Mouse (Mus musculus) urinary bladder, postnatal 14 days (tissue): ENCODE data around the gene Brsk2.
"Not testable (repeated sequence)": the region's sequence is repeated elsewhere in the genome, so short reads cannot be mapped to it uniquely, and the experiment has no call there.

ENCODE experiments used
- DNase-seq: peaks from one replicate; pipeline ENCODE4 v3.0.0; 2021; ENCODE audit warnings: low spot score

Gene Brsk2

DNA sequence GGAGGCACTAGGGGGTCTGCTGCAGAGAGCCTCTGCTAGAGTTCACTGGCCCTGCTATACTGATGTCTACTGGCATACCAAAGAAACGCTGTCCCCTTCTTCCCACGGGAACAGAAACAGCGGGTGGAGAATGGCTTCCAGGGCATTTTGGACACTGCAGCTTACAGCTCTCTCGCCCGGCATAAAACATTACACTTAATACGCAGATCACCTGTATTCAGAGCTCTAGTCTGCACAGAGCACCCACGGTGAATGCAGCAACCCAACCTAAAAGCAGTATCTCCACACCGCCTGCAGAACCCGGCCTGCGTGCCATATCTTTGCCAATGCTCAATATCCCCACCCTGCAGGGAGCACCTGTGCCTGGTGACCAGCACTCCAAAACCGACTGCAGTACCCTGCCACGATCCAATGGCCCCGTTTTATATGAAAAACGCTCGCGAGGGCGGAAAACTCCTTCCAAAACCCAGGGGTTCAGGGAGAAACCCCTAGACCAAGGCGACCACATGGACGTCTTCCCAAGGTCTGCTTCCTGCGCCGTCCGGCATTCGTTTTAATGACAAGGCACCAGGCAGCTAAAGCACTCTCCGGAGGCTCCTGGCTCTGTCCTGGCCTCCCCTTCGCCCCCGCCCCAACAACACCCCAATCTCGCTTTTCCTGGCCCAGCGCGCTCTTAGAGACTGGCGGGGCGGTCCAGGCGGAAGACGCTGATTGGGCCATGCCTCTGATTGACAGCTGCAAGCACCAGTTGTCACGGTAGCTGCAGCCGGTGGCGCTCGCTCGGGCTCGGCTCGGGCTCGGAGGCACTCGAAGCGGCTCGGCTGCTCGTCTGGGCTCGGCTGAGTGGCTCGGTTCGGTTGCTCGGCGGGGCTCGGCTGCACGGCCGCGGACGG lies at the start of gene Brsk2:
Gene Brsk2 (plus strand): TSS at position 846 of the 893 bp plus-strand sequence.
- DNase-seq = peak; percentile 95

DNA sequence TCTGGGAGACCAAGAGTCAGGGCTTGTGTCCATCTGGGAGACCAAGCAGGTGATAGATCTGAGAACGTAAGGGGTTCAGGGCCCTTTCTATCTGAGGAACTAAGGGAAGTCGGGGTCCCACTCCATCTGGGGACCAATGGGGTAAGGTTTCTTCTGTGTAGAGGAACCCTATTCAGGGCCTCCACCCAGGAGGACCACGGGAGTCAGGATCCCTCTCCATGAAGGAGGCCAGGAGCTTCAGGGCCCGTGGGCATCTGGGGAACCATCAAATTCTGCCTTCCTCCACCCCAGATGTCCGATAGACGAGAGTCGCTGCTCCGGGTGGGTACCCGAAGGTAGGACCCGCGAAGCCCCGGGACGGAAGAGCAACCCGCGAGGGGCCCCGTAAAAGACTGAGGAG lies 47.7 kb upstream of the Brsk2 start:
- no peak for DNase-seq

DNA sequence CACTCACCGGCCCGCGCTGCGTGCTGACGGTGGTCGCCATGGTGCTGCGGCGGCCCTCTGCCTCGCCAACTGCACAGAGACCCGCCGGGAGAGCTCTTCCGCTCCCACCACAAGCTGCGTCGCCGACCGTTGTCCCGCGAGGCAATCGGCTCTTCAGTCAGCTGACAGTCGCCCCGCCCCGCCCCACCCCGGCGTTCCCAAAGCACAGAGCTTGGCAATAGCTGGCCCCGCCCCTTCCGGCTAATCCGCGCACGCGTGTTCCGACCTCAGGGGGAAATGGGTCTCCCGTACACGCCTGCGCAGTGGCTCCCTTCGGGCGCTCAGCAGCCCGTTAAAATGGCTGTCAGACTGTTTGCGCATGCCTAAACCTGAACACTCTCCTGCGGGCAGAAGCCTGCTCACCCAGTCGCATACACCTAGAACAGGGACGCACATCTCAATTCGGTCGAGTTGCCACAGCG lies 47.3 kb upstream of the Brsk2 start:
- DNase-seq = peak; percentile 100

DNA sequence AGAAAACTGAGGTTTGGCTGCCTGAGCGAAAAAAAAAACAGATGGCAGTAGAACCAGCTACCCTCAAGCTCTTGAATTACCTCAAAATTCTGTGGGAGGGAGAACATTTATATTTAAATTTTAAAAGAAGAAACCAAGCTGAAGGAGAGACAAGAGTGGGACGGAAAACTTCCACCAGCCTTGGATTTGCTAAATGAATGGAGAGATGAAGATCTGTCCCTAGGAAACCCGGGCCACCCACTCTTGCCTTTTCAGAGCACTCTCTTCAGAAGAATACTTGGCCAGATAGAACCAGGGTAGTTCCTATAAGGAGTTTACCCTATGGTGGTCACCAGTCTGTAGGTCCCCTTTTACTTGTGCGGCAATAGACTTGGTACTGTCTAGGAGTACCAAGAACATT lies 46.8 kb upstream of the Brsk2 start:
- no peak for DNase-seq

DNA sequence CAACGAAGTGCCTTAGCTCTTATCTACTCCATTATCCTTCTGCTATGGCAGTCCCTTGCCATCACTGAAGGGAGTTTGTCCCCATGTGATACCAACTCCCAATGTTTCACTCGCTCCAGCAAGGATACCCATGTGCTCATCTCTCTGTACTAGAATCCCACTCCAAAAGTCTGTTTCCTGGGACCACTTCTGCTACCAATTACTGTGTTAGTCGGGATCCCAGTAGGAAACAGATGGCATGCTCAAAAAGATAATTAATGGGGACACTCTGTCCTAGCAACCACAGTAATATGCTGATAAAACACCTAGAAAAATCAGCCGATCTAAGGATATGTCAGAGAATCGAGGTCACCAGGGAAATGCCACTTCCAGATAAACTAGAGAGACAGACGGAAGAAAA lies 41.0 kb upstream of the Brsk2 start:
- DNase-seq = no peak

DNA sequence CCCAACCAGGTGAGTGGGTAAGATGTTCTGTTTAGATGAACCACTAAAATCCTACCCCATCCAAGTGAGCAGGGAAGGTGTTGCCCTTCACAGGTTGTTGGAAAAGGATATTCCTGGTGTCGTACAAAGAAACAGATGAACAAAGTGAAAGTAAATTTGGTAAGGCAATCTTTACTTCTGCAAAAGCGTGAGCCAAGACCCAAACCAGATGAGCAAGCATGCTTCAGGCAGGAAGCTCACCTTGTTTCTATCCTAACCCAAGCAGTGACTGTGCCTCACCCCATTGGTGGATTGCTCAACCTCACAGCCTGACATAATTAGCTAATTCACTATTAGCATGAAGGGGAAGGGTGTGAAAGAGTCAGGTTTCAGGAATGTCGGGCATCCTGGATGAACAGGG lies 38.2 kb upstream of the Brsk2 start:
- no peak for DNase-seq

DNA sequence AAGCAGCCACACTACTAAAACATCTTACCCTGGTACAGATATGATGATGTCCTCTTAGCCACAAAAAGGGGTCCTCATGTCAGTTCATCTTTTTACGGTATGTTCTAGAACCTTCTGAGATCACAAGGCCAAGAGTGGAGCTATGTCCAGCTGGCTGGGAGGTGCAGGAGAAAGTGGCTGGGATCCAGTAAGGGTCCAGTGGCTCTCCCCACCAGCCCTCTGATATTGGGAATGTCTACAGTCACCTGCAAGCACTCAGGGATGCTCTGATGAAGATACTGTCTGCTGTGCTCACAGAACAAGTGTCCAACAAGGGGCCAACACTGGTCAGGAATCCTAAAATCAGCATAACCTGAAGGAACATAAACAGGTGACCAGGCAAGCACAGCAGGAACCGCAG lies 31.1 kb upstream of the Brsk2 start, which contains the start of gene Tollip:
Gene Tollip (minus strand): TSS at position 101 of the 400 bp plus-strand sequence.
- DNase-seq = no peak

DNA sequence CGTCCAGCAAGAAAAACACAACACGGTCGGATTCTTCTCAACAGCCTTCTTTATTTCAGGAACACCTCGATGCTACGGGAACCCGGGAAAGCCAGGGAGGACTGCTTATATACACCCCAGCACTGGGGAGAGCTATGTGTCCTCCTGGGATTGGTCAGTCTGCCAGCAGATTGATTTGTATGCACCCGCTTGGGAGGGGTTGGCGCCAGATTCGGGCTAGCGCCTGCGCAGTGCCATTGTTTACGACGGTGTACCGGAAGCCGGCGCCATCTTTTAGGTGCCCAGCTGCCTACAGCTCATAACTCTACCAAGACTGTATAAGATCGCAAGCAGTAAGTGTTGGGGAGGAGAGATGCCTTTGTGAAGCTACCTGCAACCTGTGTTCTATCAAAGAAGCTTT lies 25.4 kb upstream of the Brsk2 start:
- DNase-seq = not testable (repeated sequence)

DNA sequence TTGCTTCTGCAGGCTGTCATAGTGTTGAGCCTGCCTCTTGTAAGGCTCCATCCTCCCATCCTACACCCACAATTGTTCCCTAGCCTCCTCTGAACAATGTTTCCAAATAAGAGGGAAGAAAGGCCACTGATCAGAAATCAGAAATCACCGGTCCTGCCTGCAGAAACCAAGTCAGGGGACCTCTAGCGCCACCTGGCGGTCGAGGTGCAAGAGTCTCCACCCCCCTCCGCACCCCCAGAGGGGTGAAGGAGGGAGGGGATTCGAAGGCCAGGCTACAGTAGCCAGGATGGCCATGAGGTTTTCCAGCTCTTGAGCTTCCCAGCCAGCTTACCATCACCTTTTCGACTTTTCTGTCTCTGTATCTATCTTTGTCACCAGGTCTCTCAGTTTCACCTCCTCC lies 24.6 kb upstream of the Brsk2 start:
- peak; percentile 64 for DNase-seq

DNA sequence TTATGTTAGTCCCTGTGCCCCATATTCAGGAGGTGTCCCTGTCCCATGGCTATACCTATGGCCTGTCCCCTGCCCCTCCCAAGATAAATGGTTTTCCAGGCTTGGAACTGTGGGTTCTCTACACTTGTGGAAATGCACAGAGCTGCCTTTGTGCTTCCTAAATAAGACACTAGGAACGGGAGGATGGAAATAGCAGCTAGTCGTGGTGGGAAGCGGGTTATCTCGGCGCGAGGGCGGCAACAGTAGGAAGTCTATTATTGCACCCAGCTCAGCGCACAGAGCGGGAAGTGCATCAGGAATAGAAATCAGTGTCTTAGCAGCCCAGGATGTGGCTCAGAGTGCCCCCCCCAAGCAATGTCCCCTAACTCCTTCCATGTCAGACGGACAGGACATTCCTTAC lies 20.9 kb upstream of the Brsk2 start:
- no peak for DNase-seq

DNA sequence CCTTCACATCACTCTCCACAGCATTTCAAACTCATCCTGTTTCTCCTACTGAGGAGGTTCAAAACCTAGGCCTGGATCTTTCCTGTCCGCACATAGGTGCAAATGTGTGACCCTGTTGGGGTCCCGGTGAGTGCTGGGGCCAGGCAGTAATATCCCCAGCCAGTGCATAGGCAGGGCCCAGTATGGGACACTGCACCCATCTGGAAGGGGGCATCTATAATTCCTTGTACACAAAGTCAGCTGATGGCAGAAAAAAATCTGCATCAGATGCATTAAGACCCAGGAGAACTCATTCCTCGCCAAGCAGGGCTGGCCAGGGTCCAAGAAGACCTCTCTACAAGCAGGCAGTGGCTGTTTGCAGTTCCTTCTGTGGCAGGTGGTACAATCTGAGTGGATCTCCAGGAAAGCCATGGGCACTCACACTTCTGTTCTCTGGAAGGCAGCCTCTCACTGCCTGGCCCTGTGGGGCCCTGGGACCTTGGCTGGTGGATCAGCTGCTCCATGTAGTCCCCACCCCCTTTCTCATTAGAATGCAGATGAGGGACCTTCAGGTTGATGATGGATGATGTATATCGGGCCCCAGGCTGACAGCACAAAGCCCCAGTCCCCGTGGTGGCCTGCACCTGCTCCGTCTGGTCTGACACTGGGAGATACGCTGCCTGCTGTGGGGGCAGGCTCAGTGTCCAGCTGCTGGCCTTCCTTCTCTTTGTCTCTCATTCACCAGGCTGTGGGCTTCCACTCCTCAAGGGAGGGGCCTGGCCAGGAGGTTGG lies 15.2 kb upstream of the Brsk2 start:
- no peak for DNase-seq

DNA sequence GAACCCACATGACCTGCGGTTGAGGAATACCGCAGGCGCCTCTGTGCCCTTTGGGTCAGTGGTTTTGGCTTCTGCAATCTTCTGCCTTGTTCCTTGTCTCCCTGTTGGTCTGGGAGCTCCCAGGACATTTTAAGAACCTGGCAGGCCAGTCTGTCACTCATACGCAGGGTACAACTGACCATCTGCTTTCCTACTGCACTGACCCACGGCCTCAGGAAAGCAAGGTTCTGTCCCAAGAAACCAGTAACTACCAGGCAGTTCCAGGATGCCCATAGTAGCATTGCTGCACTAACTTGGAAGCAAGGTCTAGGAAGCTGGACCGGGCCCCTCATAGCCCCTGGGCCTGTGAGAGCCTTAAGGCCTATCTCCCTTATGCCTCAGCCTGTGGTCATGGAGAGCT lies 14.6 kb upstream of the Brsk2 start:
- DNase-seq = no peak

DNA sequence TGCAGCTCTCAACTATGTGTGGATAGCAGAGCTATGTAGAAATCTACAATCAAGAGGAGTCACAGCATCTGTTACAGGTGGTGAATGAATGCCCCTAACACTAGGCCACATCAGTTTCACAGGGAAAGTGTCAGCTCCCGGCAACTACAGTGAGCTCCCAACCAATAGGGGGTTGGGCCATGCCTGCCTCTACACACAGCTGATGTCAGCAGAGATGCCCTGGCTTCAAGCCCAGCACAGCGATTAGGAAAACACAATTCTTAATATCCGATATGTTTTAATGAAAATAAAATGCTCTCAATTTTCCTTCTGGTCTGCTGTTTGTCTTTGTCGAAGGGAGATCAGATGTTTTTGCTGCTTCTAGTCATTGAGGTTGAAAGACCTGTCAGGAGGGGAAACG lies 6.1 kb upstream of the Brsk2 start:
- no peak for DNase-seq

DNA sequence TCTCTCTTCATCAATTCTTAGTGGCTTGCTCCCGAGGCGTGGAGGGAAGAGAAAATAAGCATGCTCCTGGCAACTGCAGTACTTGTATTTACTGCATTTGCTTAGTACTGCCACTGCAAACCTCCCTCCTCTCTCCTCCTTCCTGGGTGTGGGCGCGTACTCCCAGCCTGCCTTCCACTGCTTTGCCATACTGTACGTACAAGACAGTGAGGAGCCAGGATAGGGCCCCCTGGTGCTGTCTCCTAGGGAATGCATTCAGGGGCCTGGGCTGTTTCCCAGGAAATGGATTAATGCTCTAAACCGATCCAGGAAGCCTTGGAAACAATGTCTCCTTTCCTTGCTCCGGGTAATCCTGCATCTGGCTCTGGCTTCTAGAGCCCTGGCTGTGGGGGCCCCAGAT lies 3.6 kb upstream of the Brsk2 start:
- DNase-seq = no peak

DNA sequence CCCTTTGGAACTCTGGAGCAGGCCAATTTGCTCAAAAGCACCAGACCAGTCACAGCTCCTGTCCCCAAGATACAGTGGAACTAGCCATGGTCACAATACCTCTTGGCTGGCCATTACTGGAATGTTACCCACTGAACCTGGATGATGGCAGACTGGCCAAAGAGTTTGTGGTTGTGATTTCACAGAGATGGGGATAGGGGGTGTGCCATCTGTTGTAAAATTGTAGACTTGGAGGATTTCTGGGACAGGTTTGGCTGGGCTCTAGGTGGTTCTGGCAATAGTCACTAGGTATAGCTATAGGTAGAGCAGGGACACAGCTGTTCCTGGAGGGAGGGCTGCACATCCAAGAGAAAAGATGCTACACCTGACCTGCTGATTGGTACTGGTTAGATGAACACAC lies 2.0 kb upstream of the Brsk2 start:
- no peak for DNase-seq

DNA sequence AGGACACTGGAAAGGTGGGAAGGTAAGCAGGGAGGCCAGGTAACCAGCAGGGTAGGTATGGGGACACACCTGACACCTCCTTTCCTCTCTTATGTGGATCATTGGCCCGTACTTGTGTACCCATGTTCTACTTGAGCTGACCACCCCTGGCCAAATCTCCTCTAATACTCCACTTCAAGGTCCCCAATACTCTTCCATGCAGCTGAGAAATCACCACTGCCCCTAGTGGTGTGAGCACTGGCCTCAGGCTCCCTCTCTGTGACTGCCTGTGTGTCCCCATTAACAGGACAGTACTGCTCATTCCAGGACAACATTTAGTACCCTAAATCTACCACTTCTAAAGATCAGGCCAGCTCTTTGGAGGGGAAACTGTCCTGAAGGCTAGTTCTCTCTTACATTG lies 1.5 kb upstream of the Brsk2 start:
- DNase-seq = no peak

DNA sequence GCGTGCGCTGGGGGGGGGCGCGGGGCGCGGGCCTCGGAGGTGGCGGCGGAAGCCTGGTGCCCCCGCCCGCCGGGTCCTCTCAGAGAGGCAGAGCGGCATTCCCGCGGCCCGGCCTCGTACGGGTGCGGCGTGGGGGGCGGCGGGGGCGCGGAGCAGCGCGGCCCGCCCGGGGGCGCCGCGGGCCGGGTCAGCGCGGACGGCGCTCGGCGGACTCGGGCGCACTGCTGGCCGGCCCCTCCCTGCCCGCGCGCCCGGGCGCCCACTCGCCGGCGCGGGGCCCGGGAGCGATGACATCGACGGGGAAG lies 200 bp downstream of the Brsk2 start:
- DNase-seq = no peak

DNA sequence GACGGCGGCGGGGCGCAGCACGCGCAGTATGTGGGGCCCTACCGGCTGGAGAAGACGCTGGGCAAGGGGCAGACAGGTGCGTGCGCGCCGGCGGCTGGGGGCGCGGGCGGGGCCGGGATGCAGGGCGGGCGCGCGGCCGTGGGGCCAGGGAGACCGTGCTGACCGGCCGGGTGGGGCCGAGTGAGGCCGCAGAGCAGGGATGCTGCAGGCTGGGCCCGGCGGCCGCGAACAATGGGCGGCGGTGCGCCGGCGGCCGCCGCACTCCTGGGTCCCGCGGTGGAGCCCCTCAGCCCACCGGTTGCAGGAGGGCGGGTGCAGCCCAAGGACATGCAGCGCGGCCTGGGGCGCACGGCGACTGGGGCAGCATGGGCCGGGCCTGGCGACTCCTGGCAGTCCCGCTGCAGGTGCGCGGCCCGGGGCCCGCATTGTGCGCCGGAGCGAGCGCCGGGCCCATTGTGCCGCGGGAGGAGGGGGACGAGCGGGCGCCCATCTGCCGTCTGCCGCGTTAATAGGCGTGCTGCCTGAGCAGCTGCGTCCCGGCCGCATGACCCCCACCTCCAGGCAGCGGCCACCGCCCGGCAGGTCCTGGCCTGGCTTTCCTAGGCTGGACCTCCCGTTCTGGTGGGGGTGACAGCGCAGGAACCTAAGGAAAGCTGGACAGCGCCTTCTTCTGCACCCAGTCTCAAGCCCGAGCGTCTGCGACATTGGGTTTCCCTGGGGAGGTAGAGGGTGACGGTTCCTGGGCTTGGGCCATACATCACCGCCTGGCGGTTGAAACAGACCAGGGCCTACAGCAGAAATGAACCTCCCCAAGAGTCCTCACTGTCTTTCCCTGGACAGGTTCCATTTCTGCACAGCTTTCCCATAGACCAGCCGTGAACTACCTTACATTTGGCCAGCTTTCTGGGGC lies 808 bp downstream of the Brsk2 start:
- DNase-seq = no peak

DNA sequence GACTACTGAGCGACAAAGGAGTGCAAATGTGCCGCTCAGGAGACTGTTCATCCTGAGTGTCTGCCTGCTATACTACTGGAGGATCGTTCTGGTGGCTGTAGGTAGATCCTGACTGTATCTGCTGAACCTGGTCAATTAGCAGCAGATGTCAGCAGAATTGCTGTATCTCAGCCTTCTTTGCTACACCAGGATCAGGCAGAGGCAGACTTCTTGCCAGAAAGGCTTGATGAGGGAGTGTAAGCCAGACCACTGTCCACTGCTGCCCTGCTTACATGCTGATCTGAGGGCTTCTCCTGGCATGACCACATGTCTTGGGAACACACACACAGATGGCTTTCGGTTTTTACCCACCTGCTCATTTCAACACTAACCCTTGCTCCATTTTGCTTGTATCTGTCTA lies 2.3 kb downstream of the Brsk2 start:
- DNase-seq = no peak

DNA sequence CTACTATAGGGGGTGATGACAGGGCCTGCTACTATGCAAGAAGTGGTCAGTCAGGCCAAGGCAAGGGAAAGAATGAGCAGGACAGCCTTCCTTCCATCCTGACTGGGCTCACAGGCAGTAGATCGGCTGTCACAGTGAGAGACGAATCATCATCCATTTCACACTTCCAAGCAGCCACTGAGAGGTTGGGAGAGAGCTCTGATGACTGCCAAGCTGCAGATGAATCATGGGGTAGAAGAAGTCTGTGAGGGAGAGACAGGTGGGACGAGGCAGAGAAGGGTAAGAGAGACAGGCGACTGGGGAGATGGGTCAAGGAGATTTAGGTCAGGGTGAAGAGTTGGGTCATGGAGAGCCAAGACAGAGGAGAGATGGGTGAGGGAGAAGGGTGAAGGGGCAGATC lies 3.4 kb downstream of the Brsk2 start:
- no peak for DNase-seq

DNA sequence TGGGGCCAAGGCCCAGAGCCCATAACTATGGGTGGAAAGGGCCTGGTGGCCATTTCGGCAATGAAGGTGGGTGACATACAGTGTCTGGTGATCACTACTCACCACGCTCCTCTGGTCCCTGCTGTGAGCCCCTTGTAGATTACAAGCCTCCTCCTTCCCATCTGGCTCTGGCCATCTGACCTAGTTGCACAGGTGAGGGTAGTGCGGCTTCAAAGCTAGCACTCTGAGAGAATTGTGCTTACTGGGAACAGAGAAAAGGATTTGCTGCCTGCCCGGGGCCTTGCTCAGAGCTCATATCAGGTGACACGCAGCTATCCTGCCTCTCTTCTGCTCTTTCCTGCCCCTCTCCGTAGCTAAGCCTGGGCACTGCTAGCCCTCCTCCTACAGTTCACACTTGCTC lies 4.1 kb downstream of the Brsk2 start:
- DNase-seq = no peak

DNA sequence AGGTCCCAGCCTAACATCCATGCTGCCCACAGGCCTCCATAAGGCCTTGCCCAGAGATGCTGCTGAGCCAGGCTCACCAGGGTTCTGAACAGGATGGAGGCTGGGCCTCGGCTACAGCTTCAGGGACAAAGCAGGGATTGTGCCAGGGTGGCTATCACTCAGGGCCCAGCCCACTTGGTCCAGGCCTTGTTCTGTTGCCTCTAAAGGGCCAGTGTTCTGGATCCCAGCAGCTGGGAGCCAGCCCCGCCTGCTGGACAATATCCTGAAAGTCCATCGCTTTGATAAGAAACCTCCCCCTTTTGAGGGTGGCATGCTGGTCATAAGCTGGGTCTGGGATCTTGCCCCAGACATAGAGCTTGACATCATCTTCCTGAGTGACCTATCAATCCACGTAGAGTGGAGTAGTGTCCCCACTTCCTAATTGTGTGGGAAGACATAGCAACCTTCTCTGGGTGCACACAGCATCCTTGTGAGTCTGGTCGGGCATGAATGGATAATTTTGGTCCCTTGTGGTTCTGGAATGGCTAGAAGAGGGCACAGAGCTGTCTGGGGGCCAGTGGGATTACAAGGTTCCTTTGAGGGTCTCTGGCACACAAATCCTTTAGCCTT lies 6.1 kb downstream of the Brsk2 start:
- DNase-seq = no peak
